Mouse (Mus musculus) heart, postnatal 0 days (tissue): ENCODE data around the gene Kcnk2.

ENCODE experiments used
- CTCF ChIP-seq: IDR thresholded peaks from 2 replicates; pipeline ENCODE4 v1.5.1; 2016; ENCODE audit warnings: antibody characterized with exemption, control low read depth, low read depth
- EP300 ChIP-seq: IDR thresholded peaks from 2 replicates; pipeline ENCODE4 v1.6.1; 2016; ENCODE audit warnings: antibody characterized with exemption, low read depth

- TF ChIP-seq CTCF (no peak), EP300 (no peak)
These were observed 214.2 kb downstream of the Kcnk2 start for GRCm38 (mm10) chr1:189187737-189188390.
